Mouse (Mus musculus) ES-E14 (cell line): ENCODE data around the gene Fam229a. TPM values are rescaled to one million over a fixed set of nuclear protein-coding genes. Genes with fewer than 3 reads are reported as not detected.
"Not testable (repeated sequence)": the region's sequence is repeated elsewhere in the genome, so short reads cannot be mapped to it uniquely, and the experiment has no call there.

ENCODE experiments used
- DNase-seq: peaks from one replicate; pipeline ENCODE4 v3.0.0-alpha.2; 2013; ENCODE audit warnings: low read depth, low spot score
- H3K27ac ChIP-seq: 2 replicates; pipeline ENCODE4 v1.5.1; 2012; ENCODE audit warnings: low read depth, mild to moderate bottlenecking, low read length, moderate library complexity, mixed read lengths; ENCODE audit not compliant: poor library complexity, insufficient read depth, severe bottlenecking
- H3K36me3 ChIP-seq: 2 replicates; pipeline ENCODE4 v1.6.1; 2012; ENCODE audit warnings: mild to moderate bottlenecking, low read length, moderate library complexity, mixed read lengths; ENCODE audit not compliant: control insufficient read depth, poor library complexity, insufficient read depth, severe bottlenecking
- H3K4me1 ChIP-seq, 2 experiments: fragments of 150-350 bp in 1 of 2; sonication (generic) in 1 of 2; 2 replicates each; pipeline ENCODE4 v1.6.1; 2012; ENCODE audit warnings: low read length in 2 of 2, mild to moderate bottlenecking in 1 of 2, mixed read lengths in 1 of 2; ENCODE audit not compliant: control insufficient read depth in 2 of 2, insufficient read depth in 2 of 2, poor library complexity in 1 of 2
- H3K4me3 ChIP-seq, 2 experiments: fragments of 150-350 bp in 1 of 2; sonication (generic) in 1 of 2; 2 replicates each; pipeline ENCODE4 v1.5.1; 2012; ENCODE audit warnings: low read length in 2 of 2, low read depth in 1 of 2, mild to moderate bottlenecking in 1 of 2, mixed read lengths in 1 of 2; ENCODE audit not compliant: insufficient read depth in 1 of 2, poor library complexity in 1 of 2, severe bottlenecking in 1 of 2
- H3K9ac ChIP-seq: 2 replicates; pipeline ENCODE4 v1.6.1; 2012; ENCODE audit warnings: low read depth, mild to moderate bottlenecking, low read length, mixed read lengths; ENCODE audit not compliant: poor library complexity, insufficient read depth, severe bottlenecking
- H3K9me3 ChIP-seq: fragments of 150-350 bp; sonication (generic); 2 replicates; pipeline ENCODE4 v1.6.1; 2012; ENCODE audit warnings: low read depth, mild to moderate bottlenecking, low read length; ENCODE audit not compliant: control insufficient read depth, insufficient read depth
- CHD2 ChIP-seq: IDR thresholded peaks from 2 replicates; pipeline ENCODE4 v1.6.1; 2014; ENCODE audit warnings: mild to moderate bottlenecking, low read depth, low read length, inconsistent platforms
- HCFC1 ChIP-seq: IDR thresholded peaks from 2 replicates; pipeline ENCODE4 v1.6.1; 2012; ENCODE audit warnings: low read length, inconsistent platforms, borderline replicate concordance; ENCODE audit not compliant: insufficient read depth
- MAFK ChIP-seq: IDR thresholded peaks from 2 replicates; pipeline ENCODE4 v1.6.1; 2014; ENCODE audit warnings: mild to moderate bottlenecking, low read depth, low read length, inconsistent platforms; ENCODE audit not compliant: insufficient read depth
- ZC3H11A ChIP-seq: IDR thresholded peaks from 2 replicates; pipeline ENCODE4 v1.6.1; 2012; ENCODE audit warnings: low read depth, mild to moderate bottlenecking, inconsistent platforms, low read length, borderline replicate concordance
- ZNF384 ChIP-seq: IDR thresholded peaks from 2 replicates; pipeline ENCODE4 v1.6.1; 2012; ENCODE audit warnings: low read depth, low read length, inconsistent platforms
- in situ Hi-C, 2 experiments: fragments of 600-800 bp; cut with MboI; formaldehyde crosslinking; loops; one replicate each; pipeline ENCODE4 v1.15.1; 2025; ENCODE audit warnings: low sequenced_read_pairs in 2 of 2, inconsistent platforms in 1 of 2; ENCODE audit not compliant: unreplicated experiment in 2 of 2
- total RNA-seq: library from RNA; depleted of rRNA; stranded (reverse); fragments of 300-350 nt; gene quantifications from 2 replicates; pipeline ENCODE4 v1.2.3, GENCODE M21; 2012

The Fam229a gene
- total RNA-seq, 1 experiment, result not detected

GRCm38 (mm10) chr4:129450851-129451250 is 40.1 kb upstream of the Fam229a start:
- no peak overlapping the region for H3K9ac ChIP-seq
- H3K27ac ChIP-seq, result no peak overlapping the region
- in situ Hi-C loops, result loop anchor here in 1 of 2 experiments (10.0 kb wide), 1 partner anchor 96 kb away; no protein-coding TSS in a partner anchor

DNA sequence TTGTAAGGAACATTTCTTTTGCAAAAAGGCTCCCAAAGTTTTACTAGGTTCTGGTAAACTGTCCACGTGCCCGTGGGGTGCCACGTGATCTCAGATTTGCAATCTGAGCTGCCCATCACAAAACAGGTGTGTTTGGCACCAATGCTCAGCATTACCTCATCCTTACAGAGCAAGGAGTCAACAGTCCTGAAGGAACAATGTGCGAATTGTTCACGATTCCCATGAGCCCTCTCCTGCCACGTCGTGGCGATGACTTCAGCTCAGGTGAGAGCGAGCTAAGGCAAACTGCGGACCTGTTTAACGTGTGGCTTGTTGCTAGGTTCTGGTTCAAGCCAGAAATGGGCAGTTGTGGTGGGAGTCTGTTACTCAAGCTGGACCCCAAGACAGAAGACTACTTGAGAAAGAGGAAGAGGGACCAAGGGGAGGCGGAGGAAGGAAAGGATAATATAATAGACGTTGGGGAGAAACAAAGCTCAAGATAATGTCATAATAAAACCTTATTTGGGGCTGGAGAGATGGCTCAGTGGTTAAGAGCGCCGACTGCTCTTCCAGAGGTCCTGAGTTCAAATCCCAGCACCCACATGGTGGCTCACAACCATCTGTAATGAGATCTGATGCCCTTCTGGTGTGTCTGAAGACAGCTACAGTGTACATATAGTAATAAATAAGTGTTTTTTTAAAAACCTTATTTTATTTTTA is 39.4 kb upstream of the Fam229a start:
- in situ Hi-C loops, result loop anchor here in 1 of 2 experiments (10.0 kb wide), 1 partner anchor 97 kb away; no protein-coding TSS in a partner anchor
- H3K27ac ChIP-seq, result no peak overlapping the region
- no peaks in the 10 kb centered on the region for H3K9me3 ChIP-seq
- no peak for TF ChIP-seq MAFK
- no peak for TF ChIP-seq ZC3H11A
- TF ChIP-seq ZNF384, result no peak
- no peak for TF ChIP-seq HCFC1
- no peak for TF ChIP-seq CHD2
- no peak overlapping the region for H3K4me3 ChIP-seq
- peaks cover 0 to 2% of the 10 kb centered on the region in 2 experiments; a peak in 1 of 4 replicates for H3K4me1 ChIP-seq
- no peak overlapping the region for H3K9ac ChIP-seq
- H3K36me3 ChIP-seq, result no peaks in the 10 kb centered on the region
- no peak for DNase-seq

More at GRCm38 (mm10) chr4:129450851-129451250, 40.1 kb upstream of the Fam229a start:
- Histone ChIP-seq H3K9me3 (no peaks in the 10 kb centered on the region), H3K4me3 (no peak overlapping the region), H3K36me3 (no peaks in the 10 kb centered on the region), H3K4me1 (peaks cover 0 to 2% of the 10 kb centered on the region in 2 experiments; a peak in 1 of 4 replicates)
- DNase-seq, result no peak
- TF ChIP-seq CHD2 (no peak), ZNF384 (no peak), MAFK (no peak), HCFC1 (no peak), ZC3H11A (no peak)

- no peak for TF ChIP-seq HCFC1
- no peak for TF ChIP-seq ZNF384
- TF ChIP-seq ZC3H11A, result peak; percentile 97; the same call in 1 of the 2 replicates
- no peak overlapping the region for H3K27ac ChIP-seq
- no peak overlapping the region for H3K4me3 ChIP-seq
- DNase-seq, result peak; percentile 93
- peaks cover 0 to 2% of the 10 kb centered on the region in 2 experiments; a peak in 1 of 4 replicates for H3K4me1 ChIP-seq
- in situ Hi-C loops, result loop anchor here (5.0 to 10.0 kb wide), 2 partner anchors 100 to 103 kb away; no protein-coding TSS in a partner anchor
- H3K9ac ChIP-seq, result no peak overlapping the region
- H3K36me3 ChIP-seq, result no peaks in the 10 kb centered on the region
- H3K9me3 ChIP-seq, result no peaks in the 10 kb centered on the region
Measured at GRCm38 (mm10) chr4:129455265-129455664, 35.7 kb upstream of the Fam229a start.

- Histone ChIP-seq H3K9ac (no peak overlapping the region), H3K4me1 (peaks cover 0 to 2% of the 10 kb centered on the region in 2 experiments; a peak in 1 of 4 replicates), H3K9me3 (no peaks in the 10 kb centered on the region), H3K36me3 (no peaks in the 10 kb centered on the region), H3K27ac (no peak overlapping the region), H3K4me3 (no peak overlapping the region)
- TF ChIP-seq ZC3H11A (no peak), HCFC1 (no peak), MAFK (no peak), CHD2 (no peak), ZNF384 (no peak)
- no peak for DNase-seq
- in situ Hi-C loops, result loop anchor here (5.0 to 10.0 kb wide), 2 partner anchors 101 to 104 kb away; no protein-coding TSS in a partner anchor
Measured at GRCm38 (mm10) chr4:129456126-129456525, 34.9 kb upstream of the Fam229a start.

DNA sequence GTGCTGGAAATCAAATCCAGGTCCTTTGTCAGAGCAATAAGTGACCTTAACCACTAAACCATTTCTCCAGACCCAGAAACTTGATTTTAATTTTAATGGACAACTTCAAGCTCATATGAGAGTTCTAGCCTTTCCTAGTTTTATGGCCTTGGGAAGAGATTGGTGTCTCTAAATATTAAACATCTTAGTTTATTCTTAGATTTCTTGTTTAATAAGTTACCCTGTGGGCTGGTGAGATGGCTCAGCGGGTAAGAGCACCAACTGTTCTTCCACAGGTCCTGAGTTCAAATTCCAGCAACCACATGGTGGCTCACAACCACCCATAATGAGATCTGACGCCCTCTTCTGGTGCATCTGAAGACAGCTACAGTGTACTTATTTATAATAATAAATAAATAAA is 33.7 kb upstream of the Fam229a start:
- DNase-seq, H3K4me3 ChIP-seq, H3K36me3 ChIP-seq, H3K27ac ChIP-seq, H3K9me3 ChIP-seq, H3K4me1 ChIP-seq, H3K9ac ChIP-seq: not testable (repeated sequence)
- in situ Hi-C loops, result loop anchor here (5.0 to 10.0 kb wide), 2 partner anchors 103 to 105 kb away; no protein-coding TSS in a partner anchor
